In genomic region chr10:42072131-42072530, GRCm38 (mm10) we compare ENCODE assay signal across 17 mouse cellular contexts. TPM values are rescaled to one million over a fixed set of nuclear protein-coding genes. Genes with fewer than 3 reads are reported as not detected.
DNase-seq lines count a peak whose midpoint lies in the region; ATAC-seq and TF ChIP-seq lines count a peak whose summit lies in the region.
"Had no signal": no experiment of that assay in that cellular context is flagged by ENCODE, and none has a peak within 500 bp of the region (broad histone marks: within the 10 kb centered on the region; RNA-seq: fewer than 3 reads in every experiment).

No protein-coding gene starts in this region.

- H3K4me2 ChIP-seq in forebrain, embryonic 11.5 days (ENCODE audit: low read depth, low read length, severe bottlenecking) = peak overlapping the region; percentile 31; the same call in 1 of the 2 replicates
- no peak overlapping the region for H3K4me2 ChIP-seq in forebrain, embryonic 16.5 days (ENCODE audit: low read length)
- no peak overlapping the region for H3K4me2 ChIP-seq in intestine, embryonic 14.5 days (ENCODE audit: low read length)
- no peak overlapping the region for H3K4me2 ChIP-seq in intestine, postnatal 0 days (replicated peaks; ENCODE audit: low read depth)
- H3K4me2 ChIP-seq in midbrain, embryonic 14.5 days (ENCODE audit: low read length) = no peak overlapping the region
- no peak overlapping the region for H3K4me2 ChIP-seq in intestine, embryonic 15.5 days (replicated peaks)

- no peaks in the 10 kb centered on the region for H3K9me3 ChIP-seq in forebrain, embryonic 11.5 days (ENCODE audit: control insufficient read depth, low read length)
- no peaks in the 10 kb centered on the region for H3K9me3 ChIP-seq in forebrain, embryonic 16.5 days (ENCODE audit: control insufficient read depth, low read length)
- no peaks in the 10 kb centered on the region for H3K9me3 ChIP-seq in intestine, embryonic 14.5 days (ENCODE audit: control insufficient read depth, low read length)
- H3K9me3 ChIP-seq in intestine, postnatal 0 days (ENCODE audit: control insufficient read depth) = no peaks in the 10 kb centered on the region
- H3K9me3 ChIP-seq in midbrain, embryonic 10.5 days (replicated peaks) = no peaks in the 10 kb centered on the region
- no peaks in the 10 kb centered on the region for H3K9me3 ChIP-seq in midbrain, embryonic 14.5 days (ENCODE audit: control insufficient read depth, low read length)
- H3K9me3 ChIP-seq in intestine, embryonic 15.5 days = no peaks in the 10 kb centered on the region
- H3K9me3 ChIP-seq: heart, embryonic 15.5 days had no signal

- no peak; the same call in 1 of the 2 replicates for ATAC-seq in forebrain, embryonic 11.5 days (replicated peaks; ENCODE audit: low FRiP score)
- ATAC-seq in forebrain, embryonic 16.5 days = no peak
- ATAC-seq in intestine, embryonic 14.5 days (replicated peaks; ENCODE audit: low FRiP score, low TSS enrichment, low read depth) = no peak
- no peak for ATAC-seq in intestine, postnatal 0 days
- no peak for ATAC-seq in midbrain, embryonic 14.5 days (ENCODE audit: low FRiP score, low TSS enrichment)
- ATAC-seq in intestine, embryonic 15.5 days = 0 out of 2 replicates have a peak, but pooled peaks have one; percentile 9
- ATAC-seq: inflammation-experienced regulatory T-cells, adult 6 months had no signal

- no peaks in the 10 kb centered on the region for H3K36me3 ChIP-seq in forebrain, embryonic 11.5 days (ENCODE audit: control insufficient read depth, insufficient read depth, low read length)
- no peaks in the 10 kb centered on the region for H3K36me3 ChIP-seq in forebrain, embryonic 16.5 days (ENCODE audit: control insufficient read depth, insufficient read depth)
- no peaks in the 10 kb centered on the region for H3K36me3 ChIP-seq in intestine, embryonic 14.5 days (ENCODE audit: control insufficient read depth, insufficient read depth, low read length)
- H3K36me3 ChIP-seq in intestine, postnatal 0 days (ENCODE audit: control insufficient read depth, insufficient read depth) = no peaks in the 10 kb centered on the region
- no peaks in the 10 kb centered on the region for H3K36me3 ChIP-seq in midbrain, embryonic 10.5 days
- no peaks in the 10 kb centered on the region for H3K36me3 ChIP-seq in midbrain, embryonic 14.5 days (ENCODE audit: control insufficient read depth, insufficient read depth, low read length)
- H3K36me3 ChIP-seq in intestine, embryonic 15.5 days = no peaks in the 10 kb centered on the region
- H3K36me3 ChIP-seq: heart, embryonic 15.5 days had no signal

- 37% methylated on average over 3 of the region's 3 CpGs for WGBS in forebrain, embryonic 11.5 days
- WGBS in forebrain, embryonic 16.5 days = 38% methylated on average over 3 of the region's 3 CpGs
- WGBS in intestine, embryonic 14.5 days = 41% methylated on average over 3 of the region's 3 CpGs
- 41% methylated on average over 3 of the region's 3 CpGs for WGBS in intestine, postnatal 0 days
- WGBS in midbrain, embryonic 10.5 days = 43% methylated on average over 3 of the region's 3 CpGs
- 36% methylated on average over 3 of the region's 3 CpGs for WGBS in midbrain, embryonic 14.5 days
- 43% methylated on average over 3 of the region's 3 CpGs for WGBS in intestine, embryonic 15.5 days

- H3K4me3 ChIP-seq in forebrain, embryonic 11.5 days (ENCODE audit: low read depth, low read length) = no peak overlapping the region
- H3K4me3 ChIP-seq in forebrain, embryonic 16.5 days (replicated peaks; ENCODE audit: low read length) = no peak overlapping the region
- no peak overlapping the region for H3K4me3 ChIP-seq in intestine, embryonic 14.5 days (ENCODE audit: low read depth, low read length)
- no peak overlapping the region for H3K4me3 ChIP-seq in intestine, postnatal 0 days (ENCODE audit: low read depth, low read length)
- no peak overlapping the region for H3K4me3 ChIP-seq in midbrain, embryonic 10.5 days
- H3K4me3 ChIP-seq in midbrain, embryonic 14.5 days (replicated peaks; ENCODE audit: low read depth, low read length) = no peak overlapping the region
- no peak overlapping the region for H3K4me3 ChIP-seq in intestine, embryonic 15.5 days (replicated peaks)
- H3K4me3 ChIP-seq: gastrocnemius, adult 2 months; heart, embryonic 15.5 days; layer of hippocampus, adult 2 months had no signal

- DNase-seq in forebrain, embryonic 11.5 days (ENCODE audit: low spot score) = no peak
- peak; percentile 53 for DNase-seq in intestine, embryonic 14.5 days (ENCODE audit: low spot score)
- DNase-seq in midbrain, embryonic 10.5 days (ENCODE audit: low spot score) = peak; percentile 12
- DNase-seq in midbrain, embryonic 14.5 days = no peak
- DNase-seq in layer of hippocampus, adult 9-10 months (ENCODE audit: low spot score) = no peak
- DNase-seq: cerebellum, adult 9-10 months; gastrocnemius, adult 2 months; right cerebral cortex, postnatal 4 days; thymus, postnatal 25 days had no signal

- H3K27me3 ChIP-seq in forebrain, embryonic 11.5 days (ENCODE audit: control insufficient read depth, insufficient read depth, low read length) = no peaks in the 10 kb centered on the region
- H3K27me3 ChIP-seq in forebrain, embryonic 16.5 days (replicated peaks; ENCODE audit: control insufficient read depth, insufficient read depth, low read length) = no peaks in the 10 kb centered on the region
- no peaks in the 10 kb centered on the region for H3K27me3 ChIP-seq in intestine, embryonic 14.5 days (replicated peaks; ENCODE audit: control insufficient read depth, insufficient read depth, low read length)
- H3K27me3 ChIP-seq in intestine, postnatal 0 days (replicated peaks; ENCODE audit: control insufficient read depth, insufficient read depth, low read length) = no peaks in the 10 kb centered on the region
- peaks cover 21% of the 10 kb centered on the region; the same call in 1 of the 2 replicates for H3K27me3 ChIP-seq in midbrain, embryonic 10.5 days (ENCODE audit: low read depth, poor library complexity, severe bottlenecking)
- H3K27me3 ChIP-seq in midbrain, embryonic 14.5 days (ENCODE audit: control insufficient read depth, insufficient read depth, low read length) = no peaks in the 10 kb centered on the region
- H3K27me3 ChIP-seq in intestine, embryonic 15.5 days (replicated peaks) = no peaks in the 10 kb centered on the region
- H3K27me3 ChIP-seq: CH12.LX; heart, embryonic 15.5 days had no signal

- no peak overlapping the region for H3K27ac ChIP-seq in forebrain, embryonic 11.5 days (ENCODE audit: low read depth, low read length)
- no peak overlapping the region for H3K27ac ChIP-seq in forebrain, embryonic 16.5 days (ENCODE audit: low read length)
- no peak overlapping the region for H3K27ac ChIP-seq in intestine, embryonic 14.5 days (ENCODE audit: low read depth)
- no peak overlapping the region for H3K27ac ChIP-seq in intestine, postnatal 0 days (ENCODE audit: low read depth, low read length)
- peak overlapping the region; percentile 76 for H3K27ac ChIP-seq in midbrain, embryonic 10.5 days (replicated peaks)
- H3K27ac ChIP-seq in midbrain, embryonic 14.5 days (replicated peaks; ENCODE audit: low read depth, low read length) = no peak overlapping the region
- H3K27ac ChIP-seq in intestine, embryonic 15.5 days = no peak overlapping the region
- H3K27ac ChIP-seq: gastrocnemius, adult 2 months; heart, embryonic 15.5 days; kidney, postnatal 0 days; layer of hippocampus, adult 2 months had no signal

- TF ChIP-seq CTCF in intestine, postnatal 0 days (IDR thresholded peaks at IDR 0.05; ENCODE audit: low read depth) = no peak

- peaks cover 11% of the 10 kb centered on the region; the same call in 1 of the 2 replicates for H3K4me1 ChIP-seq in forebrain, embryonic 11.5 days (replicated peaks; ENCODE audit: control insufficient read depth, insufficient read depth, low read length)
- peaks cover 12% of the 10 kb centered on the region for H3K4me1 ChIP-seq in forebrain, embryonic 16.5 days (replicated peaks; ENCODE audit: control insufficient read depth, insufficient read depth, low read length)
- peaks cover 6% of the 10 kb centered on the region for H3K4me1 ChIP-seq in intestine, embryonic 14.5 days (replicated peaks; ENCODE audit: control insufficient read depth, insufficient read depth, low read length)
- 0 out of 2 replicates have a peak, but pooled peaks cover 5% of the 10 kb centered on the region for H3K4me1 ChIP-seq in intestine, postnatal 0 days (replicated peaks; ENCODE audit: control insufficient read depth, insufficient read depth, low read length)
- H3K4me1 ChIP-seq in midbrain, embryonic 10.5 days = peaks cover 36% of the 10 kb centered on the region
- peaks cover 11% of the 10 kb centered on the region for H3K4me1 ChIP-seq in midbrain, embryonic 14.5 days (ENCODE audit: control insufficient read depth, insufficient read depth, low read length)
- H3K4me1 ChIP-seq in intestine, embryonic 15.5 days (replicated peaks) = peaks cover 12% of the 10 kb centered on the region

- no peak overlapping the region for H3K9ac ChIP-seq in forebrain, embryonic 11.5 days (ENCODE audit: low read length)
- H3K9ac ChIP-seq in forebrain, embryonic 16.5 days (replicated peaks; ENCODE audit: low read depth, low read length) = no peak overlapping the region
- H3K9ac ChIP-seq in intestine, embryonic 14.5 days (ENCODE audit: low read length) = no peak overlapping the region
- no peak overlapping the region for H3K9ac ChIP-seq in intestine, postnatal 0 days (ENCODE audit: low read depth, low read length)
- no peak overlapping the region for H3K9ac ChIP-seq in midbrain, embryonic 14.5 days (replicated peaks; ENCODE audit: low read length)
- no peak overlapping the region for H3K9ac ChIP-seq in intestine, embryonic 15.5 days
- H3K9ac ChIP-seq: heart, embryonic 15.5 days had no signal

RNA-seq across cellular contexts. Expression of gene Armc2, which starts 53.9 kb away (rescaled TPM):
- 4.5 and 5.7 TPM in 2 replicates for polyA plus RNA-seq in forebrain, embryonic 11.5 days (2014; fragmentation: Nextera tagmentation; extraction: Ambion mirVana)
- polyA plus RNA-seq in forebrain, embryonic 16.5 days (2015; fragmentation: Nextera tagmentation; extraction: Ambion mirVana) = 8.2 and 10.1 TPM in 2 replicates
- 1.1 and 1.7 TPM in 2 replicates for polyA plus RNA-seq in intestine, embryonic 14.5 days (2014; fragmentation: Nextera tagmentation; extraction: Ambion mirVana)
- 0.77 and 1.2 TPM in 2 replicates for polyA plus RNA-seq in intestine, postnatal 0 days (2015; fragmentation: Nextera tagmentation; extraction: Ambion mirVana)
- polyA plus RNA-seq in midbrain, embryonic 10.5 days (2016; fragmentation: Nextera tagmentation; extraction: Ambion mirVana) = 1.5 and 1.6 TPM in 2 replicates
- 11.2 and 11.5 TPM in 2 replicates for polyA plus RNA-seq in midbrain, embryonic 14.5 days (2014; fragmentation: Nextera tagmentation; extraction: Ambion mirVana)
- polyA plus RNA-seq in intestine, embryonic 15.5 days (2015; fragmentation: Nextera tagmentation; extraction: Ambion mirVana) = 1.3 and 2.1 TPM in 2 replicates

Comparison
In these comparisons a context has a peak if more than half of its experiments do, and no peak if none do; other contexts are left out.
1. DNase-seq: peak in intestine, embryonic 14.5 days (single experiment) and midbrain, embryonic 10.5 days (single experiment); none in forebrain, embryonic 11.5 days (single experiment), midbrain, embryonic 14.5 days (single experiment) and layer of hippocampus, adult 9-10 months (single experiment).